16 mouse cellular contexts compared by ENCODE assay signal in genomic region chr10:5981433-5981832, GRCm38 (mm10).
"Had no signal": no experiment of that assay in that cellular context is flagged by ENCODE, and none has a peak within 500 bp of the region (broad histone marks: within the 10 kb centered on the region; RNA-seq: fewer than 3 reads in every experiment).

No protein-coding gene starts in this region.

- H3K9ac ChIP-seq: neural tube, embryonic 12.5 days; neural tube, embryonic 13.5 days; stomach, embryonic 15.5 days had no signal

- H3K4me3 ChIP-seq: neural tube, embryonic 12.5 days; neural tube, embryonic 13.5 days; stomach, embryonic 15.5 days had no signal

- H3K36me3 ChIP-seq: neural tube, embryonic 12.5 days; neural tube, embryonic 13.5 days; stomach, embryonic 15.5 days had no signal

- H3K4me2 ChIP-seq: neural tube, embryonic 12.5 days; neural tube, embryonic 13.5 days; stomach, embryonic 15.5 days had no signal

- H3K9me3 ChIP-seq: neural tube, embryonic 12.5 days; neural tube, embryonic 13.5 days; stomach, embryonic 15.5 days had no signal

- H3K4me1 ChIP-seq: neural tube, embryonic 12.5 days; neural tube, embryonic 13.5 days; stomach, embryonic 15.5 days had no signal

- DNase-seq: retina, postnatal 1 day; right cerebral cortex, adult 18-20 months; right cerebral cortex, postnatal 14 days; right cerebral cortex, postnatal 25 days; right cerebral cortex, postnatal 4 days; spleen, adult 18-20 months; thymus, adult 18-20 months; thymus, adult 2 months; thymus, postnatal 14 days; thymus, postnatal 25 days; thymus, postnatal 36 days; thymus, postnatal 4 days had no signal

- H3K27ac ChIP-seq: neural tube, embryonic 12.5 days; neural tube, embryonic 13.5 days; stomach, embryonic 15.5 days; stomach, postnatal 0 days had no signal

- H3K27me3 ChIP-seq: neural tube, embryonic 12.5 days; neural tube, embryonic 13.5 days; stomach, embryonic 15.5 days had no signal
